Mouse (Mus musculus): ENCODE results near the gene Tdrd9.

DNA sequence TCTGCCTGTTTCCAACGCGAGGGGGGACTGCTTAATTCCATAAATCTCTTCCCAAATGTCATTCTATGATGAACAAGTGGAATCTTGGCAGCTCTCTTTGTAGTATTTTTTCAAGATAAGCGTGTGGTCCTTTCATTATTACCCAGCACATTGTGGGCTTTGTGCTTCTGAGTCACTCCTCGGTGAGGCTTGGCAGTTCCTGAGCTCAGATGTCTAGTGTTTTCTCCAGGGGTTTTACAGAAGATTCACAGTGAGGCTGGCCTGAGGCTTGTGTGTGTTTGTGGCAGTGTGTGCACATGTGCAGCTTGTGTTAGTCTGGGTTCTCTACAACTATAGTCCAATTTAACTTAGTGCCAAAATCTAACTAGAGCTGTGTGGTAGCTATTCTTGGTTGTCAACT lies 56.0 kb downstream of the Tdrd9 start:
- TF ChIP-seq POLR2A (IDR thresholded peaks at IDR 0.05; ENCODE audit: extremely low read depth, insufficient read depth, low read length) (no peak), CTCF (IDR thresholded peaks at IDR 0.05; ENCODE audit: extremely low read depth, insufficient read depth, low read length) (no peak)

All from cortical plate, adult 2 months (tissue).